Mouse (Mus musculus) stomach, postnatal 0 days (tissue): ENCODE measurements at regions not wholly inside any gene's neighbourhood (a gene's known extent, or its start where the extent isn't known, plus 50 kb on each side); places are given as distances from the start of the nearest gene placed in this dataset.

ENCODE experiments used
- ATAC-seq: fragments of 200-750 bp; cut with Nextera tagmentation; 2 replicates; pipeline ENCODE4 v1.8.0; 2017; ENCODE audit not compliant: low FRiP score, low TSS enrichment
- DNase-seq: peaks from one replicate; pipeline ENCODE4 v3.0.0-alpha.2; 2016; ENCODE audit warnings: low spot score
- H3K27ac ChIP-seq: fragments of 300-500 bp; sonication (generic); replicated peaks from 2 replicates; pipeline ENCODE4 v1.5.1; 2014; ENCODE audit warnings: mild to moderate bottlenecking, control low read depth
- H3K27me3 ChIP-seq: fragments of 300-500 bp; sonication (generic); 2 replicates; pipeline ENCODE4 v1.6.1; 2014; ENCODE audit warnings: low read length; ENCODE audit not compliant: control insufficient read depth, insufficient read depth
- H3K36me3 ChIP-seq: fragments of 300-500 bp; sonication (generic); 2 replicates; pipeline ENCODE4 v1.6.1; 2014; ENCODE audit warnings: low read length, mixed read lengths; ENCODE audit not compliant: control insufficient read depth, insufficient read depth
- H3K4me1 ChIP-seq: fragments of 300-500 bp; sonication (generic); replicated peaks from 2 replicates; pipeline ENCODE4 v1.6.1; 2014; ENCODE audit warnings: antibody characterized with exemption; ENCODE audit not compliant: control insufficient read depth, insufficient read depth
- H3K4me2 ChIP-seq: fragments of 300-500 bp; sonication (generic); replicated peaks from 2 replicates; pipeline ENCODE4 v1.6.1; 2014; ENCODE audit warnings: low read depth, mild to moderate bottlenecking, control low read depth, moderate library complexity
- H3K4me3 ChIP-seq: fragments of 300-500 bp; sonication (generic); 2 replicates; pipeline ENCODE4 v1.5.1; 2014; ENCODE audit warnings: low read depth, low read length, control low read depth
- H3K9ac ChIP-seq: fragments of 300-500 bp; sonication (generic); 2 replicates; pipeline ENCODE4 v1.6.1; 2014; ENCODE audit warnings: mild to moderate bottlenecking, low read length, control low read depth, mixed read lengths
- H3K9me3 ChIP-seq: fragments of 300-500 bp; sonication (generic); 2 replicates; pipeline ENCODE4 v1.6.1; 2016; ENCODE audit warnings: low read length; ENCODE audit not compliant: control insufficient read depth
- CTCF ChIP-seq: IDR thresholded peaks from 2 replicates; pipeline ENCODE4 v1.5.1; 2016; ENCODE audit warnings: antibody characterized with exemption, low read depth, mild to moderate bottlenecking, moderate library complexity
- EP300 ChIP-seq: optimal IDR thresholded peaks from 2 replicates; pipeline ENCODE3; 2016; ENCODE audit warnings: antibody characterized with exemption
- WGBS: fragments of 180-500 bp; shearing (Covaris S2); extraction: QIAGEN DNeasy Blood & Tissue Kit; methylation state at CpG from one replicate; pipeline ENCODE4 v1.1.7; 2014; 5-methylcytosine and 5-hydroxymethylcytosine counted together

DNA sequence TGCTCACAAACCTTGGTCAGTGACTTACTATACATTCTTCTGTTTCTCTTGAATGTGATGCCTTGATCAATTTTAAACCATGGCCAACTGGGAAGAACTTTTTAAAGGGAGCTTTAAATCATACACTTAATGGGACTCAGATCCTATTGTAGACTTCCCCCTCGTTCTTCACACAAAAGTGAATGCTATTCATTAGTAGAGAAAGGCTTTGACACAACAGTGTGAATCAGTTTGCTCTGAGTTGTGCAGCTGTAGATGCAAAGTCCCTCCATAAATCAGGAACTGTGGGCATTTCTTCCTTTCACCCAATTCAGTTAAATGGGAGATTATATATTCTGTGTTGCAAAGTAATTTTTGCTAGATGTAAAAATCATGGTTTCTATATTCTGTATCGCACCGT is 831.6 kb upstream of the Epha7 start:
- no peaks in the 10 kb centered on the region for H3K4me1 ChIP-seq
- H3K27me3 ChIP-seq, result no peaks in the 10 kb centered on the region
- H3K27ac ChIP-seq, result no peak overlapping the region
- 81% methylated on average over 3 of the region's 3 CpGs for WGBS
- H3K9me3 ChIP-seq, result no peaks in the 10 kb centered on the region
- ATAC-seq (no peak), DNase-seq (no peak)
- H3K9ac ChIP-seq, result no peak overlapping the region
- no peaks in the 10 kb centered on the region for H3K36me3 ChIP-seq
- H3K4me2 ChIP-seq, result no peak overlapping the region
- no peak overlapping the region for H3K4me3 ChIP-seq
- no peak for TF ChIP-seq CTCF
- TF ChIP-seq EP300, result no peak

DNA sequence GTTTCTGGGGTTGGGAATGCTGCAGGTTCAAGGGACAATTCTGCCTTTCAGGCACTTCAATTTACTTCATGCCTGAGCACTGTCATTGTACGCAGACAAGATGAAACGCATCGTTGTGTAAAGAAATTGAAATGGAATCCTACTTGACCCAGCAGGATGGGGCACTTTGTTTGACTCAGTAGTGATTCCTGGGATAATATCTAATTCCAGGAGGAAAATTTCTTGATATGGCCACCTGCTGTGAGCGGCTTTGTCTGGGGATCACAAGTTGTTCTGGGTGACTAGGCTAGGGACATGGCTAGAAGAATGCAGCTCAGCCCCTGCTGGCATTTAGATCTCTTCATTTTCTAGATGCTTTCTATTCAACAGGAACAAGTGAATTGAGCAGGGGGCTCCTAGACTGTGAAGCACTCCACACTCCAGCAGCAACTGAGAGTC is 824.9 kb upstream of the Epha7 start:
- Histone ChIP-seq H3K27ac (no peak overlapping the region), H3K27me3 (no peaks in the 10 kb centered on the region), H3K36me3 (no peaks in the 10 kb centered on the region), H3K9me3 (no peaks in the 10 kb centered on the region), H3K4me3 (no peak overlapping the region), H3K9ac (no peak overlapping the region), H3K4me2 (no peak overlapping the region), H3K4me1 (no peaks in the 10 kb centered on the region)
- no peak for DNase-seq
- no peak for TF ChIP-seq CTCF
- TF ChIP-seq EP300, result no peak
- 51% methylated on average over 4 of the region's 4 CpGs for WGBS
- ATAC-seq, result no peak

DNA sequence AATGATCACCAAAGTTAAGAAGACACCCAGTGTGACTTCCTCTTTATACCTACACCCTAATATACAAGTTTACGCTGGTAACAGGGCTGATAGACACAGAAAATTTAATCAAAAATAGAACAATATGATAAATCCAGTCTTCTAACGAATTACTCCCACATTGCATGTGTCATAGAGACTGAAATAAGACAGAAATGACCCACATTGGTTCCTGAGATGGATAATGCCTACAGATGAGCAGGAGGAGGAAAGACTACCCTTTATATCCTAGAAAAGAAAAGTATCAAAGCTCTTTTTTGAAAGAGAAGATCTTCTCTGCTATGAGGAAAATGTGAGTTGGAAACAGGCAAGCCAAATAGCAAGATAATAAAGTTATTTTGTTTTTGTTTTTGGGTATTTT is 818.5 kb upstream of the Epha7 start:
- Histone ChIP-seq H3K9me3 (no peaks in the 10 kb centered on the region), H3K4me2 (no peak overlapping the region), H3K27ac (no peak overlapping the region), H3K36me3 (no peaks in the 10 kb centered on the region), H3K27me3 (no peaks in the 10 kb centered on the region), H3K4me1 (no peaks in the 10 kb centered on the region), H3K4me3 (no peak overlapping the region), H3K9ac (no peak overlapping the region)
- DNase-seq, result no peak
- no peak for ATAC-seq
- TF ChIP-seq EP300 (no peak), CTCF (no peak)
- 56% methylated on average over 2 of the region's 2 CpGs for WGBS

DNA sequence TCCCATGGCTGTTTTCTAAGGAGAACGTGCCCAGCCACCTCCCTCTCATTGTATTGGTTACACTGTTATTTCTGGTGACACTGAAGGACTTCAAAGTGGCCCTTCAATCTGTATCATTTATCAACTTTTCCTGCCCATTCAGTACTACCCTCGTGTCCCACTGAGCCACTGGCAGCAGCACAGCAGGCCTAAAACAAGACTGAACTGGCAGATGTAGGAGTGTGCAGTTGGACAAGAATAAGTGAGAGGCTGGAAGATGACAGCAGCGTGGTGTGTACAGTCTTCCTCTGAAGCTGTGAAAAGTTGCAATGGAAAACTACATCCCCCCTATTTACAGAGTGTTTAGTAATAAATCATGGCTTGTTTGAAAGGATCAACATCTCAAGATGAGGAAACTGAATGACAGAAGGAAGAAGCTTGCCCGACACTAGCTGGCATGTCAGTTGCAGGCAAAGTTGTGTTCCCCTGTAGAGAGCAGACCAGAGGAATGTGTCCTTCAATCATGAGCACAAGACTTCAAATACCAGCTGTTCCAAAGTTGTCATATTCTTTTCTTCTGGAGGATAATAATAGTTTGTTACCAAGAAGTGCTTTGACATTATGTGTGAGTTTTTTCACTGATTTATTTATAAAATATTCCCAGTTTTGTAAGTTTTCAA is 811.0 kb upstream of the Epha7 start:
- Histone ChIP-seq H3K4me2 (no peak overlapping the region), H3K27ac (no peak overlapping the region), H3K9ac (no peak overlapping the region), H3K4me1 (no peaks in the 10 kb centered on the region), H3K9me3 (no peaks in the 10 kb centered on the region), H3K27me3 (no peaks in the 10 kb centered on the region), H3K36me3 (no peaks in the 10 kb centered on the region), H3K4me3 (no peak overlapping the region)
- TF ChIP-seq EP300 (no peak), CTCF (no peak)
- no peak for DNase-seq
- no peak for ATAC-seq
- 37% methylated on average over 4 of the region's 4 CpGs for WGBS
